Mouse (Mus musculus): Measurements from ENCODE around the gene Atp8a1. TPM values are rescaled to one million over a fixed set of nuclear protein-coding genes. Genes with fewer than 3 reads are reported as not detected.
A peak's percentile ranks its signal among the peaks of the same experiment; 100 is the strongest.

Gene Atp8a1
- polyA plus RNA-seq, 1 experiment from 2014 or later, result 17.9 TPM

DNA sequence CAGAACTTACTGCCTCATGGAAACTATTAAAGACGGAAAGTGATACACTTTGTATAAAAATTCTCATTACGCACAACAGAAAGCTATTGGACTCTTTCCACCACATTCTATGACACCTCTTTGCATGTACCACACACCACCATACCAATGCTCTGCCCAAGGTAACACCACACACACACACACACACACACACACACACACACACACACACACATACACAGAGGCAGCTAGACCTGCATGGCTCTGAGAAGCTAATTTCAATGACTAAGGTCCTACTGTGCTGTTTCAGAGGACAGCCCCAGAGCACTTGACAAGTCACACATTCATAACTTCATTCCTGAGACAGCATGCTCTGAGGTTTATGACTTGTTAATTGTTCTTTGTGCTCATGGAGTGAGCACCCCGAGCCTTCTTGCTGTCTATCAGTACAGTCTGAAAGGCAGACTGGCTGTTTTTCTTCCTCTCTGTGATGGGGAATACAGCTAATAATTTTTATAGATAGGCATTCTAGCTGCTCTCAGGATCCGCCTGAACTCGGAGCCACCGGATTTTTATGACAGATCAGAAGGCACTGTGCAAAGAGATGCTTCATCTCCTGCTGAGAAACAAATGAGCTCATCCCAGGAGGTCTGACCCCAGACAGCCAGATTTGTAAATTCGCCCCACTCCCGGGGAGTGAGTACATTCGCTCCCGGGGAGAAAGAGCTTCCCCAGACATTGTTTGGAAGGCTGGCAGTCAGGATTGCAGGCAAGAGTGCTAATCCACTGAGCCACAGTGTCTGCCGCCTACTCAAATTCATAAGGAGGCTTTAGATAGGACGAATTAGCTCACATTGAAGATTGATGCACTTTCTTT, 150.3 kb downstream of the Atp8a1 start:
- H3K9me3 ChIP-seq (ENCODE audit: control insufficient read depth, low read length), result no peaks in the 10 kb centered on the region
- no peak overlapping the region for H3K27ac ChIP-seq (ENCODE audit: low read depth)
- no peaks in the 10 kb centered on the region for H3K4me1 ChIP-seq (replicated peaks; ENCODE audit: control insufficient read depth, insufficient read depth, low read length)
- H3K4me2 ChIP-seq (ENCODE audit: low read length), result 0 out of 2 replicates have a peak overlapping the region, but pooled peaks have one; percentile 5
- no peak overlapping the region for H3K9ac ChIP-seq (ENCODE audit: low read length)
- H3K4me3 ChIP-seq (ENCODE audit: low read depth, low read length), result no peak overlapping the region
- ATAC-seq (replicated peaks; ENCODE audit: low FRiP score, low TSS enrichment, low read depth) (no peak), DNase-seq (ENCODE audit: low spot score) (no peak)
- 20% methylated on average over 12 of the region's 12 CpGs for WGBS
- H3K27me3 ChIP-seq (replicated peaks; ENCODE audit: control insufficient read depth, insufficient read depth, low read length), result no peaks in the 10 kb centered on the region
- H3K36me3 ChIP-seq (ENCODE audit: control insufficient read depth, insufficient read depth, low read length), result no peaks in the 10 kb centered on the region

DNA sequence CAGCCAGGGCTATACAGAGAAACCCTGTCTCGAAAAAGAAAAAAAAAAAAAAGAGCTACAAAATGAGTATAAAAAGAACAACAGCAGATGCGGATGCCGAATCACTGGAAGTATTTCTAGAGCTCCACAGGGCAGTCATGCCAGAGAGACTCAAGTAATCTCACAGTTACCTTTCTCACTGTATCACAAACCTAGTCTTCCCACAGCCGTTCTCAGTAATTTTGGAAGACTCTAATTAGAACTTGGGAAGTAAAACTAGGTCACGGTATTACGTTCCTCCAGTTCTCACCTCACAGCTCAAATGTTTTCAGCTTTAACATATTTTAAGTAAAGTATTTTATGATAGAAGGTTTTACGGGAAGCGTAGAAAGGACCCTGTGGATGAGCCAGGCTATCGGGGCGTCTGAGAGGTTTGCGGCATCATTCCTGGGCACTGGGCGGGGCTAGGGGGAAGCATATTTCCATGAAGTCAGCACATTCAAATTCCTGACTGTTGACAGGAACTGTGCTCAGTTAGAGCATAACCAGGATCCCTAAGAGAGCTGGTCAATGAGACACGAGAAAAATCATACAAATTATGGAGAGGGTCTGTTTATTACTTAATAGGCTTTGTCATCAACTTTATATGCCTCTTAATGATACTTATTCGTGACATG, 152.1 kb downstream of the Atp8a1 start:
- DNase-seq (ENCODE audit: low spot score) (no peak), ATAC-seq (replicated peaks; ENCODE audit: low FRiP score, low TSS enrichment, low read depth) (no peak)
- no peaks in the 10 kb centered on the region for H3K4me1 ChIP-seq (replicated peaks; ENCODE audit: control insufficient read depth, insufficient read depth, low read length)
- H3K27me3 ChIP-seq (replicated peaks; ENCODE audit: control insufficient read depth, insufficient read depth, low read length), result no peaks in the 10 kb centered on the region
- no peak overlapping the region for H3K9ac ChIP-seq (ENCODE audit: low read length)
- no peak overlapping the region for H3K4me2 ChIP-seq (ENCODE audit: low read length)
- WGBS, result 83% methylated on average over 14 of the region's 14 CpGs
- H3K27ac ChIP-seq (ENCODE audit: low read depth), result no peak overlapping the region
- no peak overlapping the region for H3K4me3 ChIP-seq (ENCODE audit: low read depth, low read length)
- H3K36me3 ChIP-seq (ENCODE audit: control insufficient read depth, insufficient read depth, low read length), result no peaks in the 10 kb centered on the region
- no peaks in the 10 kb centered on the region for H3K9me3 ChIP-seq (ENCODE audit: control insufficient read depth, low read length)

DNA sequence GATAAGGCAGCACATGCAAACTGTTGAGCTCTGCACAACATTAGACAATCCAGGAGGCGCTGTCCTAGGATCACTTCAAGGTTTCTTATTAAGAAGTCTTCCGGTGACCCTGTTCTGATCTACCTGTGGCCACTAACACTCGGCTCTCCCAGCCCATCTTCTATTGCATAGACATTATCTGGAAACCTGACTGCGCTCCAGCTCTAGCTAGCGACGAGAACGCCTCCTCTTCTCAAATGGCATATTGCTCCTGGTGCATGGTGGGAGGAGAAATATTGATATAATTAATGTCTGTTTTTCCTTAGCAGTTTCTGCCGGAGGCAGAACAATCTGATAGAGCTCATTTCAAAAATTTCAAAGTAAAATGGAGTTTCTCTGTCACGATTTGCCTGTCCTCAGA, 156.9 kb downstream of the Atp8a1 start:
- Histone ChIP-seq H3K27me3 (replicated peaks; ENCODE audit: control insufficient read depth, insufficient read depth, low read length) (no peaks in the 10 kb centered on the region), H3K4me3 (ENCODE audit: low read depth, low read length) (no peak overlapping the region), H3K9me3 (ENCODE audit: control insufficient read depth, low read length) (no peaks in the 10 kb centered on the region)

DNA sequence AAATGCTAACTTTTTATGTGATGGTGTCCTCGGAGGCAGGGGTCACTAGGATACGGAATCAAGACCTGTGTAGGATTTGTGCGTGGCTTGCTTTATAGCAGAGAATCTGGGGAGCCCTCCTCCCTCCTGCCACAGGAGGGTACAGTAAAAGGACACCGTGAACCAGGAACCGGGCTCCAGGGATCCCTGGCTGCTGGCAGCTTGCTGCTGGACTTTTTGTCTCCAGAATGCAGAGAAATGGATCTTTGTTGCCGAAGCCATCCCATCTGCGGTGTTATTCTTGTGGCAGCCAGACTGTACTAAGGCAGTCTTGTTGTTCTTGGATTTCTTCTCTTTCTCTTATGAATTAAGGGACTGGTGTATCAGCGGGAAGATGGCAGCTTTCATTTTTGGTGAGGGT, 159.2 kb downstream of the Atp8a1 start:
- H3K9ac ChIP-seq (ENCODE audit: low read length), result no peak overlapping the region
- H3K9me3 ChIP-seq (ENCODE audit: control insufficient read depth, low read length), result no peaks in the 10 kb centered on the region
- H3K4me1 ChIP-seq (replicated peaks; ENCODE audit: control insufficient read depth, insufficient read depth, low read length), result no peaks in the 10 kb centered on the region
- no peak overlapping the region for H3K27ac ChIP-seq (ENCODE audit: low read depth)
- H3K27me3 ChIP-seq (replicated peaks; ENCODE audit: control insufficient read depth, insufficient read depth, low read length), result no peaks in the 10 kb centered on the region
- DNase-seq (ENCODE audit: low spot score) (no peak), ATAC-seq (replicated peaks; ENCODE audit: low FRiP score, low TSS enrichment, low read depth) (no peak)
- H3K4me3 ChIP-seq (ENCODE audit: low read depth, low read length), result no peak overlapping the region
- H3K36me3 ChIP-seq (ENCODE audit: control insufficient read depth, insufficient read depth, low read length), result no peaks in the 10 kb centered on the region
- no peak overlapping the region for H3K4me2 ChIP-seq (ENCODE audit: low read length)
- 89% methylated on average over 8 of the region's 8 CpGs for WGBS

More for the DNA sequence above, 156.9 kb downstream of the Atp8a1 start:
- Histone ChIP-seq H3K36me3 (ENCODE audit: control insufficient read depth, insufficient read depth, low read length) (no peaks in the 10 kb centered on the region), H3K9ac (ENCODE audit: low read length) (no peak overlapping the region), H3K27ac (ENCODE audit: low read depth) (no peak overlapping the region), H3K4me2 (ENCODE audit: low read length) (no peak overlapping the region), H3K4me1 (replicated peaks; ENCODE audit: control insufficient read depth, insufficient read depth, low read length) (no peaks in the 10 kb centered on the region)
- DNase-seq (ENCODE audit: low spot score) (no peak), ATAC-seq (replicated peaks; ENCODE audit: low FRiP score, low TSS enrichment, low read depth) (no peak)
- 90% methylated on average over 9 of the region's 9 CpGs for WGBS

DNA sequence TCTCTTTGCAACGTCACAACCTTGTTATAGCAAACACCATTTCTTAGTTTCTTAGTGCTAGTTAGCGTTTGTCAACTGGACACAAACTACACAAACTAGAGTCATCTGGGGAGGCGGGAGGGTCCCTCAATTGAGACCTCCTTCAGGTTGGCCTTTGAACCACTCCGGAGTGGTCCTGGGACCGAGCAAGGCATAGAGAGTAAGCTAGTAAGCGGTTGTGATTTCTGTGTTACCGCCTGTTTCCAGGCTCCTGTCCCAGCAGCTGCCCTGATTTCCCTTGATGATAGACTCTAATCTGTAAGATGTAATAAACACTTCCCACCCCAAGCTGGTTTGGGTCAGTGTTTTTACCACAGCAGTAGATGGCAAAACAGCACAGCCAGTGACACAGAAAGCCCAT, 161.3 kb downstream of the Atp8a1 start:
- Histone ChIP-seq H3K4me3 (ENCODE audit: low read depth, low read length) (no peak overlapping the region), H3K4me2 (ENCODE audit: low read length) (no peak overlapping the region), H3K4me1 (replicated peaks; ENCODE audit: control insufficient read depth, insufficient read depth, low read length) (no peaks in the 10 kb centered on the region), H3K36me3 (ENCODE audit: control insufficient read depth, insufficient read depth, low read length) (no peaks in the 10 kb centered on the region), H3K9ac (ENCODE audit: low read length) (no peak overlapping the region), H3K27me3 (replicated peaks; ENCODE audit: control insufficient read depth, insufficient read depth, low read length) (no peaks in the 10 kb centered on the region), H3K27ac (ENCODE audit: low read depth) (no peak overlapping the region), H3K9me3 (ENCODE audit: control insufficient read depth, low read length) (no peaks in the 10 kb centered on the region)
- WGBS, result 80% methylated on average over 7 of the region's 7 CpGs
- ATAC-seq (replicated peaks; ENCODE audit: low FRiP score, low TSS enrichment, low read depth) (no peak), DNase-seq (ENCODE audit: low spot score) (no peak)

DNA sequence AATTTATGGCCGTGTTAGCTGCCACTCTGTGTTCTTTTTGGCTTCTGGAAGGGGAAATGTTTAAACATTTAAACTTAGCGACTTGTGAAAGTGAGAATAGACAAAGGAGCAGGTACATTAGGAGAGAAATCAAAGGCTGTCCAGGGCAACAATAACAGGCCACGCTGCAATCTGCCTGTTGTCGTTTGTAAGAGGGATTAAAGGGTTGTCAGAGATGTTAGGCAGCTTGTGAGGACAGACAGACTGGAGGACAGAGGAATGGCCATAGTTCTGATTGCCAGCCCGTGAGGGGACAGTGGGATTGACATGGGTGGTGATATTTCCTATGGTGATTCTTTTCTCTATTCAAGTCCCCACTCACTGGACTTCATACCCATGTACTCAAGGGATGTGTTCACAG, 161.8 kb downstream of the Atp8a1 start:
- Histone ChIP-seq H3K4me2 (ENCODE audit: low read length) (no peak overlapping the region), H3K36me3 (ENCODE audit: control insufficient read depth, insufficient read depth, low read length) (no peaks in the 10 kb centered on the region), H3K9ac (ENCODE audit: low read length) (no peak overlapping the region), H3K27ac (ENCODE audit: low read depth) (no peak overlapping the region), H3K4me1 (replicated peaks; ENCODE audit: control insufficient read depth, insufficient read depth, low read length) (no peaks in the 10 kb centered on the region), H3K27me3 (replicated peaks; ENCODE audit: control insufficient read depth, insufficient read depth, low read length) (no peaks in the 10 kb centered on the region), H3K4me3 (ENCODE audit: low read depth, low read length) (no peak overlapping the region), H3K9me3 (ENCODE audit: control insufficient read depth, low read length) (no peaks in the 10 kb centered on the region)
- DNase-seq (ENCODE audit: low spot score) (no peak), ATAC-seq (replicated peaks; ENCODE audit: low FRiP score, low TSS enrichment, low read depth) (no peak)
- 34% methylated on average over 5 of the region's 5 CpGs for WGBS

DNA sequence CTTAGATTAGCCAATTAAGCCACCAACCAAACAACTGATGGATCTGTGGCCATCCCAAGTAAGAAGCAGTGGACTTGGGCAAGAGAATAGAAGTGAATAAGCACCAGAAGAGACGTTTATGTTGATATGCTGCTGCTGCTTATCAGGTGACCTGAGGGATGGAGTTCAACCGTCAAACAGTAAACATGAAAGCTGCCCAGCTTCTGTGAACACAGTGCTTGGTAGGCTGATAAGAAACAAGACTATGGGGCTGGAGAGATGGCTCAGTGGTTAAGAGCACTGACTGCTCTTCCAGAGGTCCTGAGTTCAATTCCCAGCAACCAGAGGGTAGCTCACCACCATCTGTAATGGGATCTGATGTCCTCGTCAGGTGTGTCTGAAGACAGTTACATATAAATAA, 168.4 kb downstream of the Atp8a1 start:
- ATAC-seq (replicated peaks; ENCODE audit: low FRiP score, low TSS enrichment, low read depth) (no peak), DNase-seq (ENCODE audit: low spot score) (no peak)
- no peak overlapping the region for H3K27ac ChIP-seq (ENCODE audit: low read depth)
- H3K27me3 ChIP-seq (replicated peaks; ENCODE audit: control insufficient read depth, insufficient read depth, low read length), result no peaks in the 10 kb centered on the region
- WGBS, result 57% methylated on average over 3 of the region's 3 CpGs
- no peaks in the 10 kb centered on the region for H3K4me1 ChIP-seq (replicated peaks; ENCODE audit: control insufficient read depth, insufficient read depth, low read length)
- no peak overlapping the region for H3K4me2 ChIP-seq (ENCODE audit: low read length)
- no peaks in the 10 kb centered on the region for H3K9me3 ChIP-seq (ENCODE audit: control insufficient read depth, low read length)
- H3K4me3 ChIP-seq (ENCODE audit: low read depth, low read length), result no peak overlapping the region
- no peak overlapping the region for H3K9ac ChIP-seq (ENCODE audit: low read length)
- H3K36me3 ChIP-seq (ENCODE audit: control insufficient read depth, insufficient read depth, low read length), result no peaks in the 10 kb centered on the region

DNA sequence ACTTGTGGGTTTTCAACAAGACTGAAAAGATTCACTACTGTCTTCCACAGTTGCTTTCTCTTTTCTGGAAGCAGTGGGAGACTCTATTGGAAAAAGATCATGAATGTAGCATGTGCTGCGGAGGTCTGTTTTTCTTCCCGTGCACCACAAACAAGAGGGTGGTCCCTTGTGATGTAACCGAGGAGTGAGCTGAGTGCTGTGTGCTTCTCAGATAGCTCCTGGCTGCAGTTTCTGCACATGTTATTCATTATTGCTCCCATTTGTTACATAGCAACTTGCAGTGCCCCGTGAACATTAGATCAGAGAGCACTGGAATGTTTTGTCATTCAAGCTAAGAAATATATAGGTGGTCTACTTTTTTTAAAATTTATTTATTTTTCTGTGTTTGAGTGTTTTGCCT, 174.2 kb downstream of the Atp8a1 start:
- Histone ChIP-seq H3K4me1 (replicated peaks; ENCODE audit: control insufficient read depth, insufficient read depth, low read length) (0 out of 2 replicates have a peak, but pooled peaks cover 5% of the 10 kb centered on the region), H3K9ac (ENCODE audit: low read length) (no peak overlapping the region), H3K4me3 (ENCODE audit: low read depth, low read length) (no peak overlapping the region), H3K9me3 (ENCODE audit: control insufficient read depth, low read length) (no peaks in the 10 kb centered on the region), H3K36me3 (ENCODE audit: control insufficient read depth, insufficient read depth, low read length) (no peaks in the 10 kb centered on the region), H3K27ac (ENCODE audit: low read depth) (no peak overlapping the region), H3K27me3 (replicated peaks; ENCODE audit: control insufficient read depth, insufficient read depth, low read length) (no peaks in the 10 kb centered on the region), H3K4me2 (ENCODE audit: low read length) (no peak overlapping the region)
- DNase-seq (ENCODE audit: low spot score), result no peak
- WGBS, result 86% methylated on average over 4 of the region's 4 CpGs
- ATAC-seq (replicated peaks; ENCODE audit: low FRiP score, low TSS enrichment, low read depth), result no peak

Data from intestine, embryonic 14.5 days (tissue).